Mouse (Mus musculus) c-Kit-positive CD71-positive TER-119-negative erythroid progenitor cells, embryonic 14.5 days (primary cell): ENCODE data around the gene Aamp.

ENCODE experiments used
- DNase-seq: peaks from one replicate; pipeline ENCODE4 v3.0.0-alpha.2; 2013; ENCODE audit warnings: low read depth

Aamp gene

DNA sequence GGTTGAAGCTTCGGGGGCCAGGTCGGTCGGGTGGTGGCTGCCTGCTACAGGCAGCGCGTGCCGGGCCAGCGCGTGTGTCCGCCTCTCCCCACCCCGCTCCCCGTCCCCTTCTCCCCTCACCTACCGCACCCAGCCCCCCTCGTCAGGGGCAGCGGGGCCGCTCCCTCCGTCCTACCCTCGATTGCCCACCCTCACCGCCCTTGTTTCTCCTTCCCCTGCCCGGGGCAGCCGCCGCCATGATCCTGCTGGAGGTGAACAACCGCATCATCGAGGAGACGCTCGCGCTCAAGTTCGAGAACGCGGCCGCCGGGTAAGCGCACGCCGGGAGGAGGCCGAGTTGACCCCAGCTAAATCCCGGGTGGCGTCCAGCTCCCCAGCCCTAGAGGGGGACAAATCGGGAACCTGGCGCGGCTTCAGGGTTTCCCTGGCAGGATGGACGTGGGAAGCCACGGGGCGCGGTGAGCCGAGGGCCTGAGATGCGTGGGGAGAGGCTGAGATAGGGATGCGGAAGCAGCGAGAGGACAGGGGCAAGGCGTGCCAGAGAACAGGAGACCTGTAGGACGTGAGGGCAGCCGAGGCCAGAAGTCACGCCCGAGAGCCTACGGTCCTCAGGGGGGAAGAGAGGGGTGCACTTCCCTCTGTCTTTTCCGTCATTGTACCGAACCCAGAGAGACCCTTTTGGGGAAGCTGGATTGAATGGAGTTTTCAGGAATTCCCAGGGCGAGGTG is 47.8 kb downstream of the Aamp start:
- no peak for DNase-seq

DNA sequence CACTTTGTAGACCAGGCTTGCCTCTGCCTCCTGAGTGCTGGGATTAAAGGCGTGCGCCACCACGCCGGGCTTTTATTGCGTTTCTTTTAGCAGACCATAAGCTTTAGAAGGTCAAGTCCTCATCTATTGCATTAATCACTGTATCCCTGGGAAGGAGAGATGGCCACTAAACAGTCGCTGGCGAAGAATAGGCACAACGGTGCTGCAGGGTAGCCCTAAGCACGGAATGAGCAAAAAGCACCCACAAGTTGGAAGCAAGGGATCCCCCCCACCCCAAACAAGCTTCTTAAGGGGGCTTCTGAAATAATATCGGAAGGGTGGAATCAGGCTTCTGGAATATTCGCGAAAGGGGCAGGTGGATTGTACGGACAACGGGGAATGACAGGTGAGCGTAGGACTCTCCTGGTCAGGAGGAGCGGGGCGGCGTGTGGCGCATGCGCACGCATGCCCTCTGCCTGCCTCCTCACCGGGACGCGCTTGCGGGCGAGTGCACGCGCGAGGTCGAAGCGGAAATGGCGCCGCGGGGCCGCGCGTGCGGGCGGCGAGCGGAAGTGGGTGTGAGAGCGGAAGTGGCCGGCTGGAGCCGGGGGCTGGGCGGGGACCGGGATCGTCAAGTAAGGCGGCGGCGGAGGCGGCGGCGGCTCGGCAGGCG is 48.5 kb downstream of the Aamp start, which contains the start of gene Arpc2:
TSS of gene Arpc2 (plus strand) at position 147 of the 652 bp plus-strand sequence.
- DNase-seq = peak; percentile 92

DNA sequence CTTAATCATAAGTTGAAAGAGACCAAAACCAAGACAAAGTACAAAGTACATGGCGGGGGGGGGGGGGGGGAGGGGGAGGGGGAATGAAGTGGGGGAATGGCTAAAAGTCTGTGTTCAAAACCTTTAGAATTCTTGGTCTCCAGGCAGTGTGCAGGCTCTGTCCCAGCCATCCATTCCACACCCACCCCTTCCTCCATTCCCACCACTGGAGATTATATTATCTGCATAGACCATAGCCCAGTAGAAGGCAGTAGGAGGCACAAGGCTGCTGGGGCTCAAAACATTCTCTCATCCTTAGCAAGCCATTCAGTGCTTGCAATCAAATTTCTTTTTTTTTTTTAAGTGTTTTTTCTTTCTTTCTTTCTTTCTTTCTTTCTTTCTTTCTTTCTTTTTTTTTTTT is 53.5 kb downstream of the Aamp start:
- no peak for DNase-seq

DNA sequence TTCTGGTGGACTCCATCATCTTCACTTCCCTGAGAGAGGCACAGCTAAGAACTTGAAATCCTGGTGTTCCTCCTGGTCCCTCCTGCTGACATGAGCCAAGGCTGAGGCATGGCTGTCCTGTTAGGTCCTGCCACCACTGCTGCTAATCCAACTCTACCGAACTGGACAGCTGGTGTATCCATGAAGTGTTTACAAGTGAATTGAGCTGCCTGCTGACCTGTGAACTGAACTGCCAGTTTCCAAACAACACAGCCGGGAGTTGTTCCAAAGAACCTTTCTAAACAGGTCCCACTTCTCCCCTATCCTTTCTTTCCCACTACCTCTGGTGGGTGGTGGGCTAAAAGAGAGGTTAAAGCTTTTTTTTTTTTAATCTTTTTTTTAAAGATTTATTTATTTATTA is 54.6 kb downstream of the Aamp start:
- DNase-seq = no peak
